Mouse (Mus musculus) bone marrow, adult 2 months (tissue): Measurements from ENCODE around the gene Neb. TPM values are rescaled to one million over a fixed set of nuclear protein-coding genes. Genes with fewer than 3 reads are reported as not detected.

Experiments
- H3K27ac ChIP-seq: fragments of 200-500 bp; 2 replicates; pipeline ENCODE4 v1.5.1; 2012; ENCODE audit warnings: low read depth, mild to moderate bottlenecking, control low read depth, inconsistent platforms, low read length; ENCODE audit not compliant: control insufficient read depth, poor library complexity, insufficient read depth
- H3K4me1 ChIP-seq: fragments of 200-500 bp; 2 replicates; pipeline ENCODE4 v1.6.1; 2011; ENCODE audit warnings: low read length; ENCODE audit not compliant: control insufficient read depth, insufficient read depth
- H3K4me3 ChIP-seq: fragments of 200-500 bp; replicated peaks from 2 replicates; pipeline ENCODE3; 2011; ENCODE audit warnings: mild to moderate bottlenecking, low read depth, low read length, control low read depth; ENCODE audit not compliant: control insufficient read depth
- CTCF ChIP-seq: fragments of 200-500 bp; IDR thresholded peaks from 2 replicates; pipeline ENCODE4 v1.5.1; 2011; ENCODE audit warnings: low read length, control low read depth; ENCODE audit not compliant: control insufficient read depth, insufficient read depth
- POLR2A ChIP-seq: fragments of 200-500 bp; IDR thresholded peaks from 2 replicates; pipeline ENCODE4 v1.6.1; 2011; ENCODE audit warnings: low read depth, mild to moderate bottlenecking, control low read depth, low read length, borderline replicate concordance; ENCODE audit not compliant: control insufficient read depth
- WGBS: fragments of 180-500 bp; shearing (Covaris S2); methylation state at CpG from one replicate; pipeline ENCODE4 v1.1.7; 2018; 5-methylcytosine and 5-hydroxymethylcytosine counted together
- polyA plus RNA-seq: library from polyadenylated mRNA; stranded (reverse); fragments of >200 nt; gene quantifications from 2 replicates; pipeline ENCODE4 v1.2.4, GENCODE M21; 2011; ENCODE audit warnings: low replicate concordance; ENCODE audit not compliant: missing spikeins, insufficient read depth, insufficient read length

Neb gene
- polyA plus RNA-seq, 1 experiment: 4.5 TPM

DNA sequence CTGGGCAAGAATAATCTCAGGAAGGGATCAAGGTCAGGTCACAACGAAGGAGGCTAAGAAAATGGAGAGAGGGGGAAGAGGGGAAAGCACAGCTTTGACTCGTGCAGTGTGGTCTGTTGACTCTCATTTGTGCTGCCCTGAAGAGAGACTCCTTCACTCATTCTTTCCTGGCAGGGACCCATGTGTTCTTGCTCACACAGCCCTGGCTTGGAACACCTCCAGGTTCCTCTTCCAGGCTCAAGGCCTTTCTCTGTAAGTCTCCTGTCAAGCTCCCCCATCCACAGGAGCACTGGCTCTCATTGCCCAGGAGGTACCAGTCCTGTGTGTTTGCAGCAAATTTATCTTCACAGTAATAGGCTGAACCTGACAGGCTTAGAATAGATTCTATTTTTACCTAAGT, 7.2 kb downstream of the Neb start:
- H3K4me1 ChIP-seq: no peaks in the 10 kb centered on the region
- WGBS: 16% methylated on average over 2 of the region's 2 CpGs
- H3K27ac ChIP-seq: no peak overlapping the region
- TF ChIP-seq CTCF (no peak), POLR2A (no peak)
- no peak overlapping the region for H3K4me3 ChIP-seq

DNA sequence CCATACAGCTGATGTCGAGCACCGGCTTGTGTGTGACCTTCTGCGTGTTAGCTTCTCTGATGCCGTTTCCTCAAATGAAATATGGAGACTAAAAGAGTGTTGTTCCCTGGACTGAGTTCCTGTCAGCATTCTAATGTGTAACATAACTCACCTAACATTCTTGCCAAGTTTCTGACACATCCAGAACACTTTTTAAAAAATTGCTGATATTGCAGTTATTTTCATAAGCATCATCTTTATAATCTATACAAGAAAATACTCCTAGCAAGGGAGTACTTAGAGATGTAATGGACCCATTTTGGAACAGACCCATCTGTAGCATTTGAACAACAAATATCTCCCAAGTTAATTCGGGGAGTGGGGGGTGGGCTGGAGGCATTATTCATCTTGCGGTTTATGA, 8.7 kb downstream of the Neb start:
- no peak overlapping the region for H3K27ac ChIP-seq
- H3K4me1 ChIP-seq: no peaks in the 10 kb centered on the region
- no peak overlapping the region for H3K4me3 ChIP-seq
- 90% methylated on average over 6 of the region's 6 CpGs for WGBS
- TF ChIP-seq CTCF (no peak), POLR2A (no peak)

DNA sequence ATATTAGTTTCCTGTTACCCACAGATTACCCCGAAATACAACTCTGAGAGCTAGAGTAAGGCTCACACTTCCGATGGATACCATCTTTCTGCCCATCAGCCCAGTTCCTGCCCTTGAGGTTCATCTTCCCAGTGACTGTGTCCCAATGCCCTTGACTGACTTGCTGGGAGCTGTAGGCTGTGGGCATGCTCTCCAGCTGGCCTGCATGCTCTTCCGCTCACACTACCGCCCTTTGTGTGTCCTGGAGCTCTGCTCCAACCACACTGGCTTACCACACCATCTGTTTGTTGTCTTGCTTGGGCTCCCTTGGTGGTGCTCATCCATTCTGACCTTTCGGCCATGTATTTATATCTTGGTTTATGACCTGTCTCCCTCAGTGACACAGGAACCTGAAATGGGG, 10.6 kb downstream of the Neb start:
- H3K27ac ChIP-seq: no peak overlapping the region
- H3K4me3 ChIP-seq: no peak overlapping the region
- no peak for TF ChIP-seq POLR2A
- TF ChIP-seq CTCF: no peak
- WGBS: 84% methylated on average over 5 of the region's 5 CpGs
- H3K4me1 ChIP-seq: no peaks in the 10 kb centered on the region

DNA sequence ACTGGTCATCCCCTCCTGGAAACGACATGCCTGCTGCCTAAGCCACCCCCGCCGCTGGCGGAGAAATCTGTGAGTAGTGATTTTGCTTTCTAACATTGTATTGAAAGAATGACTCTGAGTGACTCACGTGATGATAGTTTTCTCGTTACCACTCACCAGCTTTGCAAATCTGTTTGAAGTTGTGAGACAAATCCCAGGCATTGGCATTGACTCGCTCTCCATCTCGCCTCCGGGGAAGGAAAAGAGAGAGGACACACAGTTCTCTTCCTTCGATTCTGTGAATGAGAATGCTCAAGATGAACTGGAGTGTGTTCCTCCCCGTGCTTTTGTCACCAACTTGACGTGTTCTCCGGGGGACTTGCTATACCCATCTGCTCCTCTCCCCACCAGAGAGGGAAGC, 11.0 kb downstream of the Neb start:
- TF ChIP-seq POLR2A: no peak
- TF ChIP-seq CTCF: no peak
- H3K4me1 ChIP-seq: no peaks in the 10 kb centered on the region
- H3K27ac ChIP-seq: no peak overlapping the region
- H3K4me3 ChIP-seq: no peak overlapping the region
- 83% methylated on average over 13 of the region's 13 CpGs for WGBS

DNA sequence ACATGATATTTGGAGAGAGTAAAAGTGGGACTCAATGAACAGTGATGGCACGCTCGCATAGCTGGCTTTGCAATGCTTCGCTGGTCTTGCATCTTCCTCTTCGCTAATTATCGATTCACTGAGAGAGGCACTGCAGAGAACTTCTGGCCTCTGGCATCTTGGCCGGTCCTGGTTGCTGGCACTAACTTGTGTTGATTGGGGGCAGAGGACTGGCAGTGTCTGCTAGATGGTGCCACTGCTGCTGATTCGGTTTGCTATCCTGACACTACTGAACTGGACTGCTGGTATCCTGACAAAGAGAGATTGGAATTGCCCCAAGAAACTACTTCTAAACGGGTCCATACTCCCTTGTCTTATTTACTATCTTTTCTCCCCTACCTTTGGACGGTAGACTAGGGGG, 17.2 kb downstream of the Neb start:
- TF ChIP-seq CTCF: no peak
- no peak for TF ChIP-seq POLR2A
- no peaks in the 10 kb centered on the region for H3K4me1 ChIP-seq
- no peak overlapping the region for H3K27ac ChIP-seq
- no peak overlapping the region for H3K4me3 ChIP-seq
- 85% methylated on average over 9 of the region's 9 CpGs for WGBS

DNA sequence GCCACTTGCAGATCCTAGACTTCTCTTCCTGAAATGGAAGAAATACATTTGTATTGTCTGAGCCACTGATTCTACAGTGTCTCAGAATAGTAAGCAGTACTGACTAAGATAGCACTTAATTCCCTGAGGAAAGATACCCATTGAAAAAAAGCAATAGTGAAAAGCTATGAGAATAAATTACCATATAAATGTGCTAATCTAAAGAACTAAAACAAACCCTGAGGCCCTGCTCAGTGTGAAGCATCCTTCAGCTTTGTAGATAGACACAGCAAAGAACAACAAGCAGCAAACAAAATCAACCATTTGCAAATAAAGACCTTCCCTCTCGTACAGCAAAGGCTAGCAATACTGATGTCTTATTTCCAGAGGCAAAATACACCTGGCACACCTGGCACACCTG, 18.6 kb downstream of the Neb start:
- Histone ChIP-seq H3K4me3 (no peak overlapping the region), H3K4me1 (no peaks in the 10 kb centered on the region), H3K27ac (no peak overlapping the region)
- no peak for TF ChIP-seq CTCF
- no peak for TF ChIP-seq POLR2A
- WGBS: 69% methylated on average over 1 of the region's 1 CpGs

DNA sequence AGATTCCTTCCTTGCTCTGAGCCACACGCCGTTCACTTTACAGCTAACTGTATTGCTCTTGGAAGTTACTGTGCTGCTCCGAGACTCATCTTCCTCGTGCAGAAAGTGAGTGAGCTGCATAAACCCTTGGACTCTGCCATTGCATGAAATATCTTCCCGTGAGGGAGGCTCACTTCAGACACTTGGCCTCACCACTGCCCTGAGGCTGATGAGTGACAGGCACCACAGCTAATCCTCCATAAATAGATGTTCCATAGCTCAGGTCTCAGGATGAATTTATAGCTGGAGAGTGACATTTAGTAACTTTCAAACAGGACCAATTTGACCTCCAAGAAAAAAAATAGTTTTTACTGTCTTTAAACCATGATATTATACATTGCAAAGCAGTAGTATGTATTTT, 20.1 kb downstream of the Neb start:
- Histone ChIP-seq H3K4me3 (no peak overlapping the region), H3K4me1 (no peaks in the 10 kb centered on the region), H3K27ac (no peak overlapping the region)
- TF ChIP-seq POLR2A: no peak
- no peak for TF ChIP-seq CTCF
- WGBS: 90% methylated on average over 5 of the region's 5 CpGs

DNA sequence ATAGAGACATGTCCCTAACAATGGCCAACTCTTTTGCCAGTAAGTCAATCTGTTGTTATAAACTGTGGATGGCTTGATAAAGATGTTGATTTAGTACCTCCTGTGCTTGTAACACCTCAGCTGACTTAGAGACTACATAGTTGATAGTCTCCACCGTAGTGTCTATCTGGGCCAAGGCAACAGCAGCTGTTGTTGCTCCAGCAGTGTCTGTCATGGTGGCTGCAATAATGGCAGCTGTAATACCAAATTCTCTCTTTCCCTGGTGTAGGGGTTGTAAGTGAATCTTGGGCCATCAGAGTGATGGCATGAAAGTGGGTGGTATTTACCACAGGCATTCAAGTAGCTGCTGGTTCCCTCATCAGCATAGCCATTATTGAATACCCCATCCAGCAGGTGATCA, 27.2 kb downstream of the Neb start:
- WGBS: 73% methylated on average over 1 of the region's 1 CpGs
- no peak overlapping the region for H3K4me3 ChIP-seq
- no peaks in the 10 kb centered on the region for H3K4me1 ChIP-seq
- TF ChIP-seq POLR2A: no peak
- no peak overlapping the region for H3K27ac ChIP-seq

DNA sequence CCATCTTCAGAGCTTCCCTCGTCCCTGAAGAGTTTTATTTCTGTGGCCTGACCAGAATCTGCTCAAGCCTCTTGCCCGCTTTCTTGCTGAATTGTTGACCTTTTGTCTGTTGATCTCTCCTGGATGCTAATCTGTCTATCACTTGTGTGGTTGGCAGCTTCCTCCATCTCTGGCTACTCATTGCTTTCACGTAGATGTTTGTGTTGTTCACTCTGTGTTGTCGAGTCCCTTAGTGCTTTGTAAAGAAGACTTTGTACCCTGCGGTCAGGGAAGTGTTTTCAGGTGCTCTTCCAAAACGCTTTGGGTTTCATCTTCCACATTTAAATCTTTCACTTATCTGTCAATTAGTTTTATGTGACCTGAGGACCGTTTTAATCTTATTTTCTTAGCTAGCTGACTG, 37.3 kb downstream of the Neb start:
- TF ChIP-seq POLR2A (no peak), CTCF (no peak)
- no peak overlapping the region for H3K27ac ChIP-seq
- no peak overlapping the region for H3K4me3 ChIP-seq
- WGBS: 76% methylated on average over 7 of the region's 7 CpGs
- H3K4me1 ChIP-seq: no peaks in the 10 kb centered on the region

DNA sequence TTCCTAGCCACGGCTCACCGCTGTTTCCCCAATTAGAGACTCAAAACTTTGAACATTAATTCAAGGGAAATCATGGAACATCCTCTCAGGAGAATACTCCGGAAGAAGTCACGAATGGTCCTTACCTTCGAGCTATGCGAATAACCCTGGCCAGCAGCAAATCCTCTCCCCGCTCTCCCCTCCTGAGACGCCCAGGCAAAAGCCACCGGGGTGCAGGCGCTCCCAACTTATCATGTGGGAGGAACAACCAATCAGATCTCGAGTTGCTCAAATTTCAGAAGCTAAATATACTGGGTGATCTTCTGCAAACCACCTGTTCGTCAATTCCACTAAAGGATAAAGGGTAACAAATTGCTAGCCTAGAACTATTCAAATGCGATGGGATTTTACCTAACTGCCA, 42.7 kb downstream of the Neb start:
- TF ChIP-seq POLR2A (no peak), CTCF (no peak)
- WGBS: 87% methylated on average over 13 of the region's 13 CpGs

More for the DNA sequence above, 42.7 kb downstream of the Neb start:
- Histone ChIP-seq H3K4me1 (no peaks in the 10 kb centered on the region; the same call in 1 of the 2 replicates), H3K4me3 (no peak overlapping the region), H3K27ac (no peak overlapping the region)
